Mouse (Mus musculus): ENCODE measurements at regions not wholly inside any gene's neighbourhood (a gene's known extent, or its start where the extent isn't known, plus 50 kb on each side); places are given as distances from the start of the nearest gene placed in this dataset.
A peak's percentile ranks its signal among the peaks of the same experiment; 100 is the strongest.
"Not testable (repeated sequence)": the region's sequence is repeated elsewhere in the genome, so short reads cannot be mapped to it uniquely, and the experiment has no call there.

DNA sequence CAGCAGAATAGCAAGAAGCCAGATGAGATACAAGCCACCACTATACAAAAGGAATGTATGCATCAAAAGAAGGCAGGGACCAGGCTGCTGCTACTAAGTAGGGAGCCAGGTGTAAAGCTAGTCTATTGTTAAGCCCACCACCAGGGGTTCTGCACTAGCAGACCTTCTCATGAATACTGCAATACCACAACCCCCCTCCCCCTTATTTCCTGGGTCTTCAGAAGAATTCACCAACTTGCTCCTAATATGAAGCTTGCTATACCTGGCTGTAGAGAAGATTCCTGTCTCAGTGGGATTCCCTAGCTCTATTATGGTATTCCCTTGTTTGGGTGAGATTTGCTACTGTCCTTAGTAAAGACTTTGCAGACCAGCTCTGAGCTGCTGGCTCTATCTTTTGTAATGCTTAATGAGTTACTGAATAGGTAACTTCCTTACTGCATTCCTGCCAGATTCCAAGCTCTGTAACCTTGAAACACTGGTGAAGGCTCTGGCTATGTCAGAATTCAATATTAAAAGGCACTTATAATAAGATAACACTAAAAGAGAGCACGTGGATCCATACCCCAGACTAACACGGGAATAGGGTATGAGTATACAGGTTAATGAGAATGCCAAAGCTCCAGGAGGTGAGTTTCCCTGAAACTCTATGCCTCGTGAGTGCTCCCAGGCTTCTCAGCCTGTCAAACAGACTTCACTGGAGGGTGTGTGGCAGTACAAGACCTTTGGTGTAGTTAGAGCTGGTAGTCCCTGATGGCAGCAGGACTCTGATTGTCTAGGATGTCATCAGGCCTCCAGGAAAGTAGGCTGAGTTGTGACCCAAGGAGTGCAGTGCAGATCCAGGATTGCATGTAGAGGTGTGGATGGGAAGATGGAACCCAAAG lies 455.5 kb downstream of the Plxdc2 start:
- not testable (repeated sequence) for DNase-seq (ENCODE audit: extremely low spot score in 1 of 2, low spot score in 1 of 2)

DNA sequence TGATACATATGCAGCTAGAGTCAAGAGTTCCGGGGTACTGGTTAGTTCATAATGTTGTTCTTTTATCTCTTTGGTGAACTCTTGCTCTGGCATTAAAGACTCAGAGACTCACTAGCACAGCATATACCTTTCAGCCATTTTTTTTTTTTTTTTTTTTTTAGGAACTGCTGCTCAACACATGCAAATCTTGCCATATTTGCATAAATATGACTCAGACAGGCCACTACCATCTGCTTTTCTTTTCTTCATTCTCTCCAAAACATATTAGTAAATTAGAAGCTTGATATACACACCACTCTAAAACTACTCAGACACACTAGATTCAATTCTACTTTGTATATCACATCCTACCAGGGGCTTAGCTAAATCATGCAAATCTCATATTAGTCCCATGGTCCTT lies 464.3 kb downstream of the Plxdc2 start:
- DNase-seq (ENCODE audit: extremely low spot score in 1 of 2, low spot score in 1 of 2): peak in 1 of 2 experiments; percentile 54

DNA sequence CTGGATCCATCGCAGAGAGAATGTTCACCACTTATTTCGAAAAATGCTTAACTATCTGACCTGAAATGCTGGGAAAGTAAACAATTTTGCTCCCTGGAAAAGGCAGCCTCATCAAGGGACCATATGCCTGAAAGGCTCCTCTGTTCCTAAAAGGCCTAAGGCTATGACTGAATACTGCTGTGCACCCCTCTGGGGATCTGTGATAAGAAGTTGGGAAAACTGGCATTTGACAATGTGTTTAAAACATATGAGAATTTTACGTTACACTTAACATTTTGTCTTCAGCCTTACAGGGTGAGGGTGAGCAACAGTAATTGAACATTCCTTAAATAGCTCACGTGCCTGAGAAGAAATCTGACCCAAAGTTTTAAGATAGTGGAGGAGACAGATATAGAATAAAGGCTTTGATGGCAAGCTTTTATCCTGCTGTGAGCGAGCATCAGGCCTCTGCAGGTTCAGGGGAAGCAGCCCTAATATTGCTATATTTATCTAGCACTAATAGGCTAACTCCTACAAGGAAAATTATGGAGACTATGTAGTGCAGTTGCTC lies 468.7 kb downstream of the Plxdc2 start:
- no peak for DNase-seq (ENCODE audit: extremely low spot score in 1 of 2, low spot score in 1 of 2)

DNA sequence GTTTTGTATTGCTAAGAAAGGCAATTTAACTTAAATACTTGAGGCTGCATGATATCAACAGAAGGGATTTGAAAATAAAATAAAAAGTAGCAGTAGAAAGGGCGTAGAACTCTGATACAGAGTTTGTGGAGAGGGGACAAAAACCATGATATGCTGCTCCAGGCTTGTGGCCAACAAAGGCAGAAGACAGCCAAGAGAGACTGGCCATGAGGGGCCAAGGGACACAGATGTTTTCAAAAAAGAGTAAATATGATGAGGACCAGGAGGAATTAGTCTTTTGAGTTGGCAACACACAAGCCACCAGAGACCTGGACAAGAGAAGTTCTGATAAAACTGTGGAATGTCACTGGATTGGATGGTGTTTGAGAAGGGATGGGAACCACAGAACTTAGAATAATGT lies 471.2 kb downstream of the Plxdc2 start:
- no peak for DNase-seq (ENCODE audit: extremely low spot score in 1 of 2, low spot score in 1 of 2)

DNA sequence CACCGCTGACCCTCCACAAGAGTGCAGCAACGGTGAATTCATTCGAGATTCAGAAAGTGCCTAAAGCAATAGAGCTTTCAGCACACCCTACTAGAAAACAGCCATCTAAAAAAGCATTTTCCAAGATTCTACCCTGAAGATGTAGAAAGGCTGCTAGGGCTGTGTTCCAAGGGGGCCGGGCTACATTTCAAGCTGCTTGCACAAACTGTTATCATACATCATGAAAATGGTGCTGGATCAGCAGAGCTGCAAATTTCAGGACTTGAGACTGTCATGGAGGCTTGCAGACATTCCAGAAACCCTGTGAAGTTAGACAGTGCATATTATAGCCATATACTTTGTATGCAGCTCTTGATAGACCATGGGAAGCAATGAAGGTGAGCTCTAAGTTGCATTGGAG lies 479.9 kb downstream of the Plxdc2 start:
- no peak for DNase-seq (ENCODE audit: extremely low spot score in 1 of 2, low spot score in 1 of 2)

DNA sequence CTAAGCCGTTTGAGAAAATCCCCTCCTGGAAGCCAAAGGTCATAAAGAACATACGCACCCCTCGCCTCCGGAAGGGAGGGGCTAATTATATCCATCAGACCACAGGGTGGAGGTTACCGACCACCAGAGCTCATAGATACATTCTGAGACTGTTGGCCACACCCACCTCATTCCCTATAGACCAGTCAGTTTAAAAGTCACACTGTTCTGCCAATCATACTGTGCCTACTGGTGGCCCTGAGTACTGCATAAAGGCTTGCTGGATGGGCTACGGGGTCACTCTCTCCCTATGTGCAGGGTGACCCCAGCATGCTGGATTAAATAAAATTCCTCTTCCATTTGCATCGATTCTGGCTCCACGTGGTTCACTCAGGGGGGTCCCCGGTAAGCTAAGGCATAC lies 482.6 kb downstream of the Plxdc2 start:
- DNase-seq (ENCODE audit: extremely low spot score in 1 of 2, low spot score in 1 of 2): no peak

DNA sequence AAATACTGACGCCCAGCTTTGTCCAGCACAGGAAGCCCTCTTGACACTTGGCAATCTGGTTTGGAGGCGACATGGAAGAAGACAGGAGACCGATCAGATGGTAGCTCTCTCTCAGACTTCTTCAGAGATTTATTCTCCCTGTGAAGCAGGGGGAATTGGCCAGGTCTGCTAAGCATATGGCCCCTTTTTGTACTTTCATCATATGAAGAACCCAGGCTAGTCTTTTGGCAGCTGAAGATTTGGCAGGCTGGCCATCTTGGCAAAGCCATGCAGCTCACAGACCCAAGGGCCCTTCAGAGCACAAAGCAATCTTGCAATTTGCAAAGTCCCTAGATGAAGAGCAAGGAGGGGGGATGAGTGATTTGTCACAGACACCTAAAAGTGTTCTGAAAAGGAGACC lies 493.8 kb downstream of the Plxdc2 start:
- DNase-seq (ENCODE audit: extremely low spot score in 1 of 2, low spot score in 1 of 2): peak in 1 of 2 experiments; percentile 1

DNA sequence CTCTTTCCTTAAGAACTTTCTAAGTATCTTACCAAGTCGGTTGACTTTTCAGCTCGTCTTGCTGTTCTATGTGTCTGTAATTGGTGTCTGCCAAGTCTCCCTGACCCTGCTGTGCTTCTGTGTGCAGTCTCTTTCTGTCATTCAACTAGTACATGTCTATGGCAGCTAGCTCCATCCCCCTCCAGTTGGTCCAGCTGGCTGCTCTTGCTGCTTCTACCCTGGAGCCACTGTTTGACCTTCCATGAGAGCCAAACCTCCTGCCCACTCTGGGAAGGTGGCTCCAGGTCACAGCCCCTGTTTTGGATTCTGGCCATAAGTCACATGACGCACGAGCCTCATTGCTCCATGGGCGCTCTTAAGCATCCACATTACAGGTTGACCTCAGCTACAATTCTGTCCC lies 504.0 kb downstream of the Plxdc2 start:
- no peak for DNase-seq (ENCODE audit: extremely low spot score in 1 of 2, low spot score in 1 of 2)

DNA sequence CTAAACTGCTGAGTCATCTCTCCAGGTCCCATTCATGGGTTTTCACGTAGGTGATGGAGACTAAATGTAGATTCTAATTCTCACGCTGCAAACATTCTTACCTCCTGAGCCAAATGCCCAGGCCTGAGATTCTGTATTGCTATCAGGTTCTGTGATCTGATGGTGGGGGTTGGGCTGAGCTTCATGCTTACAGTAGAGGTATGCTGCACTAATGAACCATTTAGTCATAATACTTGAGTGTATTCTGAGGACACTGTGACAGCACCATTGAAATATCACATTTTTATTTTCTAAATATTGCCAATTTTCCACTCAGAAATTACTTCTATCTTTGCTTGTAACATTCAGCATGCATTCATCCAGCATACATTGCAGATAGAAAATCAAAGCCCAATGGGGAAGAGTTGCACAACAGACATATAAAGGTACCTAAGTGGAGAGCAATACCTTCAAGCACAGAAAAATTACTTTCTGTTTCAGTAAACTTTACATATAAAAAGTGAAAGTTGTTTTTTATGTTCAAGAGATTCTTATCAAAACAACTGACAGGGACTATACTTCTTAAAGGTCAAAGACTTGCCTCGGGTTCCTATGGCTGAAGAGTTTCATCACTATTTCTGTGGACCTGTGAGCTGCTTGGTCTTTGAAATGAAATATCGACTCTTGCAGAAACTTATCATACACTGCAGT lies 510.2 kb downstream of the Plxdc2 start:
- DNase-seq (ENCODE audit: extremely low spot score in 1 of 2, low spot score in 1 of 2): no peak

DNA sequence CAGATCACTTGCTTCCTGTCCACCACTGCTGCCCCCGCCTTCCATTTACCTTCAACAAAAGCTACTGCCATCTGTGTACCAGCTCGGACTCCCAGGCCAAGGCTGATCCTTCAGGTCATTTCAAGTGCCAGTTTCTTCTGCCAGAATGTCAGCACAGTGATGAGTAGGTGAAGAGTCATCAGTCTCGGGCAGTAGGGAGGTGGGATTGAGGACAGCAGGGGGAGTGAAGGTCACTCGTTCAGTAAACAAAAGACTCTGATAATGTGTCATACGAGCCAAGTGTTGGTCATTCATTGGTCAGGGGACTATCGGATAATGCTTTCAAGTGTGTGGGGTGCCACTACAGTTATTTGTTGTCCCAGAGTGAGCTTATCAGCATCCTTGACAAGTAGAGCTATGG lies 536.3 kb downstream of the Plxdc2 start:
- not testable (repeated sequence) for DNase-seq (ENCODE audit: extremely low spot score in 1 of 2, low spot score in 1 of 2)

DNA sequence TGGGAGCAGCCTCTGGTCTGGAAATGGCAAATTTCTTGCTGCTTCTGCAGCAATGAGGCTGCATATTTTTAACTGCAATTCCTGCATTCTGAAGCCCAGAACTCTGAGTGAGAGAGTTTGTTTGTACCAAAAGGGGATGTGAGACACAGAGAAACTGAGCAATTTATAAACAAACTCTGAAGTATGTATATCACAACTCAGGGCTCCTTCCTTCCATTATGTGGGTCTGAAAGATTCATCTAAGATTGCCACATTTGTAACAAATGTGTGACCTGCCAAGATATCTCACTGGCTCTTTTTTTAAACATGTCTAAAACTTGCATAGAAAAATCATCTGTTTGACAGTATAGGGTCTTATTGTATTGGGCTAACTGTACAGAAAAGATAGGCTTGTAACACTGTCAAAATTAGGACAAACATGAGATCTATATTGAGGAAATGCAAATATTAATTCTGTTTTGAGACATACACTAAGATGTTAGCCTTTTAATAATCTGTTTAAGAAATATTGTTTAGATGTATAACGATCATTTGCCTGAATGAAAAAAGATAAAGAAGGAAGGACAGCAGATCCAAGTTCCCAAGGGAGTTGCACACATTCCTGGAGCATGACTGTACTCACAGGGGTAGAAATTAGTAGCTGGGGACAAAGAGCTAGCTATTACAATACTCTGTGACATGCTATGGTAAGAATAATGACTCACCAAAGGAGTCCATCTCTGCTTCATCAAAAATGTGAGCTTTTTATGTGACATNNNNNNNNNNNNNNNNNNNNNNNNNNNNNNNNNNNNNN lies 553.3 kb downstream of the Plxdc2 start:
- no peak for DNase-seq (ENCODE audit: extremely low spot score in 1 of 2, low spot score in 1 of 2)

DNA sequence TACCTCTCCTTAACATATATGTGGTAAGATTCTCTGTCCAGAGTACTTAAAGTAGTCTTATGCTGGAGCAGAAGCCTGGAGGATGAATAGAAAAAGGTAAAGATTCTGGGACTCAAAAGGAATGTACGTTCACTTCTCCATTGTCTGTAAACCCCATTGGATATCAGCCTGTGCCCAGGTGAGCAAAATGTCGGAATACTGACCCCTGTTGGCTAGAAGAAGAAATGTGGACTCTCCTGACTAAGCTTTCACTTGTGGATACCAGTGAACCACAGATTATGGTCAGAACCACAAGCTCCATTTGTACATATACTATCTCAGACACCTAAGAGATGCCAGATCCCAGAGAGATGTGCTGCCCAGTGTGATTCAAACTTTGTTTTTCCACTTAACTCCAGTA lies 558.5 kb downstream of the Plxdc2 start:
- no peak for DNase-seq (ENCODE audit: extremely low spot score in 1 of 2, low spot score in 1 of 2)

DNA sequence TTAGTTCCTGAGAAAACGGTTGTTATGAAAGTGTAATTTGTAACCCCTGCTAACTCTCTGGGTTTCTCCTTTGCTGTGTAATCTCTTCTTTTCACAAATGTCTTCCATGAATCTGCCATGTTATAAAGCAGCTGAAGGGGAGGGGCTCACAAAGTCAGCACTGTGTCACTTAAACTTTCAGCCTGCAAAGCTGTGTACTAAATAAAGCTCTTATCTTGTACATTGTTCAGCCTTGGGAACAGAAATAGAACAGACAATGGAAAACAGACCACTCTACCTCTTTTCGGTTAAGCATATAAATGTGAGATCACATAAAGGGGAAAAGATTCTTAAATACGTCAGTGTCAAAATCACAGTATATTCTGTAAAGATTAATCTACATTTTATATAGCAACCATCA lies 573.9 kb downstream of the Plxdc2 start:
- no peak for DNase-seq (ENCODE audit: extremely low spot score in 1 of 2, low spot score in 1 of 2)

DNA sequence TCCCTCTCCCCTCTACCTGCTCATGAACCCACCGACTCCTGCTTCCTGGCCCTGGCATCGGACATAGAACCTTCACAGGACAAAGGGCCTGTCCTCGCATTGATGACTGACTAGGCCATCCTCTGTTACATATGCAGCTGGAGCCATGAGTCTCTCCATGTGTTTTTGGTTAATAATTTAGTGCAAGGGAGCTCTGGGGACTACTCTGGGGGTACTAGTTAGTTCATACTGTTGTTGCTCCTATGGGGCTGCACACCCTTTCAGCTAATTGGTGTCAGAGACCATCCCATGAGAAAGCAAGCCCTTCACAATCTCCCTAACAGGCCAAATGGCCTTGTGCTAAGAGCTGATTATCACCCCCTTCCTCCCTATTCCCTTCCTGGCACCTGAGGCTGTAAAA lies 603.3 kb downstream of the Plxdc2 start:
- no peak for DNase-seq (ENCODE audit: extremely low spot score in 1 of 2, low spot score in 1 of 2)

DNA sequence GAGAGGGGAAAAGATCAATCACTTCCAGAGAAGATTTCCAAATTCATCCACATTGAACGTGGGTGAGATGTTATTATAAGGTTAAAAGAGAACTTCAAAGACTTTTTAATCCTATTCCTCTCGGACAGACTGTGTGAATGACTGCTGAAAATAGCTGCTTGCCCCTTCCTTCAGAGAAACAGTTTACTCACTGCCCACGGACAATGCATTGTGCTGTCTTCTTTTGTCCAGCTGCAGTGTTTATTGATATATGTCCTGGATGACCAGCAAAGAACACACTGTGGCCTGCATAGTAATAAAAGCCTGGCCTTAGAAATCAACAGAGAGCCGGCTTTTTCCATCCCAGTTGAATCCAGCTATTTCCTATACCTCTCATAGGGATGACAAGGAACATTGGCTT lies 621.3 kb downstream of the Plxdc2 start:
- no peak for DNase-seq (ENCODE audit: extremely low spot score in 1 of 2, low spot score in 1 of 2)

DNA sequence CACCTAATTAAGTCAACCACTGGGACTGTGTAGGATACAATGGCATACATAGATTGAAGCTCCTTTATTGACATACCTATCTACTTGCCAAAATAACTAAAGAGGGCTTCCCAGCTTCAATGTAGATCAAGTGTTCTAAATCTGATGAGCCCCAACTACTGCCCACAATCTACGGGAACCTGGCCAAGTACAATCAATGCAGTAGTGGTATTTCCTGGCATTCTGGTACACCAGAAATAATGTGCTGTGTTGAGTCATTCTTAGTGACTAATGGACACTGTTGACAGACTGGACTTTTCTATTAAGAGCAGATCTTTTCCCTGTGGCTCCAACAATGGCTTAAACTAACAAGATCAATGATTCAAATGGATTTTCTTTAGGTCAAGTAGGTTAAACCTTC lies 626.7 kb downstream of the Plxdc2 start:
- no peak for DNase-seq (ENCODE audit: extremely low spot score in 1 of 2, low spot score in 1 of 2)

DNA sequence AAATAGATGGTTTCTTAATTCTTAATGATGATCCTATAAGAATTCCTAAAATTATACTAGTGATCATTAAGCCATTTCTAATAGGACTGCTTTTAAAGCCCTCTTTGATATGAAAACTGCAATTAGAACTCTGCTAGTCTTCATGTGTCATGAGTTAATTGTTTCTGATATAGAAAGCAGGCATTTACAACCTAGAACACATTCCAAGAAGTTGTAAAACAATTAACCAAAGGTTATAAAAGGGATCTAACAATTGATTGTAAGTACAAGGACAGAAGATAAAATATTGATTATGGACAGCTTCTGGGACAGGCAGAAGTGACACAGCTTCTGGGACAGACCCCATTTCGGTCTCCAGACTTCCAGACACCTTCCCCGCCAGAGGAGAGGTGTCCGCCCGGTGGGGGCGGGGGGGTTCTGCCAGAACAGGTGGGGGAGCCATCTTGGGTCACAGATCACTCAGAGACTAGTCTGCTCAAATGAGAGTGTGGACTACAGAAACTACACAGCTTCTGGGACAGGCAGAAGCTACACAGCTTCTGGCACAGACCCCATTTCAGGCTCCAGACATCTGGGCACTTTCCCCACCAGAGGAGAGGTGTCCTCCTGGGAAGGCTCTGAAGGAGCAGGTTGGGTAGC lies 627.6 kb downstream of the Plxdc2 start:
- no peak for DNase-seq (ENCODE audit: extremely low spot score in 1 of 2, low spot score in 1 of 2)

All from frontal cortex, adult 2 months (tissue).